Mouse (Mus musculus): ENCODE data around the gene Cldn12. TPM values are rescaled to one million over a fixed set of nuclear protein-coding genes. Genes with fewer than 3 reads are reported as not detected.

Gene Cldn12
- polyA plus RNA-seq, 1 experiment from 2014 or later, result 21.6 TPM

- H3K9ac ChIP-seq (replicated peaks), result no peak overlapping the region
- H3K27me3 ChIP-seq, result peaks cover 3% of the 10 kb centered on the region; the same call in 1 of the 2 replicates
- H3K9me3 ChIP-seq, result no peaks in the 10 kb centered on the region
- WGBS, result 43% methylated on average over 16 of the region's 16 CpGs
- no peak overlapping the region for H3K27ac ChIP-seq
- H3K4me1 ChIP-seq (replicated peaks), result no peaks in the 10 kb centered on the region
- no peak overlapping the region for H3K4me2 ChIP-seq
- H3K4me3 ChIP-seq (replicated peaks), result no peak overlapping the region
- H3K36me3 ChIP-seq, result no peaks in the 10 kb centered on the region
- ATAC-seq (ENCODE audit: insufficient number of reproducible peaks, insufficient read depth, low FRiP score, low TSS enrichment, low read depth), result peak; percentile 73
Measured at GRCm38 (mm10) chr5:5494269-5495005, 20.3 kb downstream of the Cldn12 start.

- Histone ChIP-seq H3K9me3 (no peaks in the 10 kb centered on the region), H3K27me3 (peaks cover 3% of the 10 kb centered on the region; the same call in 1 of the 2 replicates), H3K27ac (no peak overlapping the region), H3K4me2 (no peak overlapping the region), H3K9ac (replicated peaks) (no peak overlapping the region), H3K4me1 (replicated peaks) (no peaks in the 10 kb centered on the region), H3K36me3 (no peaks in the 10 kb centered on the region), H3K4me3 (replicated peaks) (no peak overlapping the region)
- ATAC-seq (ENCODE audit: insufficient number of reproducible peaks, insufficient read depth, low FRiP score, low TSS enrichment, low read depth), result no peak
- 98% methylated on average over 4 of the region's 4 CpGs for WGBS
Measured at GRCm38 (mm10) chr5:5492163-5492562, 22.6 kb downstream of the Cldn12 start.

GRCm38 (mm10) chr5:5486071-5486470 is 28.7 kb downstream of the Cldn12 start:
- no peaks in the 10 kb centered on the region for H3K9me3 ChIP-seq
- no peak for ATAC-seq (ENCODE audit: insufficient number of reproducible peaks, insufficient read depth, low FRiP score, low TSS enrichment, low read depth)
- H3K36me3 ChIP-seq, result no peaks in the 10 kb centered on the region
- no peak overlapping the region for H3K9ac ChIP-seq (replicated peaks)
- H3K4me2 ChIP-seq, result no peak overlapping the region
- H3K27me3 ChIP-seq, result no peaks in the 10 kb centered on the region
- 39% methylated on average over 3 of the region's 3 CpGs for WGBS
- H3K4me3 ChIP-seq (replicated peaks), result no peak overlapping the region
- no peaks in the 10 kb centered on the region for H3K4me1 ChIP-seq (replicated peaks)
- H3K27ac ChIP-seq, result no peak overlapping the region

GRCm38 (mm10) chr5:5483254-5483858 is 31.4 kb downstream of the Cldn12 start:
- Histone ChIP-seq H3K9me3 (no peaks in the 10 kb centered on the region), H3K27me3 (no peaks in the 10 kb centered on the region), H3K36me3 (no peaks in the 10 kb centered on the region), H3K4me3 (replicated peaks) (no peak overlapping the region), H3K4me1 (replicated peaks) (no peaks in the 10 kb centered on the region), H3K9ac (replicated peaks) (no peak overlapping the region), H3K4me2 (no peak overlapping the region), H3K27ac (no peak overlapping the region)
- WGBS, result 61% methylated on average over 9 of the region's 9 CpGs
- ATAC-seq (ENCODE audit: insufficient number of reproducible peaks, insufficient read depth, low FRiP score, low TSS enrichment, low read depth), result peak; percentile 64; the same call in 1 of the 2 replicates

GRCm38 (mm10) chr5:5481662-5482061 is 33.1 kb downstream of the Cldn12 start:
- H3K36me3 ChIP-seq, result no peaks in the 10 kb centered on the region
- H3K9ac ChIP-seq (replicated peaks), result no peak overlapping the region
- no peak for ATAC-seq (ENCODE audit: insufficient number of reproducible peaks, insufficient read depth, low FRiP score, low TSS enrichment, low read depth)
- 2% methylated on average over 1 of the region's 1 CpGs for WGBS
- no peak overlapping the region for H3K27ac ChIP-seq
- H3K9me3 ChIP-seq, result no peaks in the 10 kb centered on the region
- no peak overlapping the region for H3K4me2 ChIP-seq
- no peaks in the 10 kb centered on the region for H3K27me3 ChIP-seq
- H3K4me1 ChIP-seq (replicated peaks), result no peaks in the 10 kb centered on the region
- H3K4me3 ChIP-seq (replicated peaks), result no peak overlapping the region

- 92% methylated on average over 6 of the region's 6 CpGs for WGBS
- H3K4me1 ChIP-seq (replicated peaks), result no peaks in the 10 kb centered on the region
- no peak within 1 kb of the TSS for H3K4me2 ChIP-seq
- no peak within 1 kb of the TSS for H3K27ac ChIP-seq
- no peak for ATAC-seq (ENCODE audit: insufficient number of reproducible peaks, insufficient read depth, low FRiP score, low TSS enrichment, low read depth)
- H3K9me3 ChIP-seq, result no peaks in the 10 kb centered on the region
- no peaks in the 10 kb centered on the region for H3K27me3 ChIP-seq
- H3K36me3 ChIP-seq, result no peaks in the 10 kb centered on the region
- no peak within 1 kb of the TSS for H3K4me3 ChIP-seq (replicated peaks)
- H3K9ac ChIP-seq (replicated peaks), result no peak within 1 kb of the TSS
Measured at GRCm38 (mm10) chr5:5479043-5479442, 35.7 kb downstream of the Cldn12 start, which contains the start of gene 1700015F17Rik. 1700015F17Rik (minus strand) TSS chr5:5479143.

GRCm38 (mm10) chr5:5476133-5476532 is 38.6 kb downstream of the Cldn12 start:
- Histone ChIP-seq H3K36me3 (no peaks in the 10 kb centered on the region), H3K27me3 (no peaks in the 10 kb centered on the region), H3K4me1 (replicated peaks) (no peaks in the 10 kb centered on the region), H3K9ac (replicated peaks) (no peak overlapping the region), H3K27ac (no peak overlapping the region), H3K4me3 (replicated peaks) (no peak overlapping the region), H3K9me3 (no peaks in the 10 kb centered on the region), H3K4me2 (no peak overlapping the region)
- ATAC-seq (ENCODE audit: insufficient number of reproducible peaks, insufficient read depth, low FRiP score, low TSS enrichment, low read depth), result no peak
- 79% methylated on average over 4 of the region's 4 CpGs for WGBS

GRCm38 (mm10) chr5:5465256-5465655 is 49.5 kb downstream of the Cldn12 start:
- Histone ChIP-seq H3K4me2 (no peak overlapping the region), H3K4me1 (replicated peaks) (no peaks in the 10 kb centered on the region), H3K36me3 (no peaks in the 10 kb centered on the region), H3K27ac (no peak overlapping the region), H3K4me3 (replicated peaks) (no peak overlapping the region), H3K27me3 (no peaks in the 10 kb centered on the region), H3K9ac (replicated peaks) (no peak overlapping the region), H3K9me3 (no peaks in the 10 kb centered on the region)
- WGBS, result 60% methylated on average over 1 of the region's 1 CpGs
- no peak for ATAC-seq (ENCODE audit: insufficient number of reproducible peaks, insufficient read depth, low FRiP score, low TSS enrichment, low read depth)

Other genes starting within 250 kb of the Cldn12 start
- 25.7 and 27.6 TPM in 2 replicates for gene Cdk14, start 94.6 kb downstream of the Cldn12 start, polyA plus RNA-seq (2016; fragmentation: Nextera tagmentation; extraction: Ambion mirVana)
- gene 1700015F17Rik, start 35.8 kb downstream of the Cldn12 start, polyA plus RNA-seq (2016; fragmentation: Nextera tagmentation; extraction: Ambion mirVana), result not detected in 2 replicates
- gene Gtpbp10, start 44.6 kb upstream of the Cldn12 start, polyA plus RNA-seq (2016; fragmentation: Nextera tagmentation; extraction: Ambion mirVana), result 34.8 and 35.3 TPM in 2 replicates
- 0.38 and 0.83 TPM in 2 replicates for gene Gm8773, start 58.8 kb upstream of the Cldn12 start, polyA plus RNA-seq (2016; fragmentation: Nextera tagmentation; extraction: Ambion mirVana)
- 2.2 and 4.2 TPM in 2 replicates for gene Cfap69, start 149.3 kb upstream of the Cldn12 start, polyA plus RNA-seq (2016; fragmentation: Nextera tagmentation; extraction: Ambion mirVana)
- gene Steap2, start 179.6 kb upstream of the Cldn12 start, polyA plus RNA-seq (2016; fragmentation: Nextera tagmentation; extraction: Ambion mirVana), result 7.7 and 7.9 TPM in 2 replicates
- gene Steap1, start 234.4 kb upstream of the Cldn12 start, polyA plus RNA-seq (2016; fragmentation: Nextera tagmentation; extraction: Ambion mirVana), result 3.9 and 4.0 TPM in 2 replicates